Mouse (Mus musculus) kidney, embryonic 15.5 days (tissue): Measurements from ENCODE around the gene Psmd6. TPM values are rescaled to one million over a fixed set of nuclear protein-coding genes. Genes with fewer than 3 reads are reported as not detected.

Experiments
- ATAC-seq: fragments of 200-750 bp; cut with Nextera tagmentation; replicated peaks from 2 replicates; pipeline ENCODE4 v1.8.0; 2017; ENCODE audit warnings: moderate TSS enrichment; ENCODE audit not compliant: low FRiP score
- H3K27ac ChIP-seq: fragments of 300-500 bp; sonication (generic); 2 replicates; pipeline ENCODE4 v1.5.1; 2015; ENCODE audit warnings: mild to moderate bottlenecking, inconsistent platforms
- H3K27me3 ChIP-seq: fragments of 300-500 bp; sonication (generic); 2 replicates; pipeline ENCODE4 v1.6.1; 2015; ENCODE audit warnings: inconsistent platforms
- H3K36me3 ChIP-seq: fragments of 300-500 bp; sonication (generic); 2 replicates; pipeline ENCODE4 v1.6.1; 2015; ENCODE audit warnings: inconsistent platforms
- H3K4me1 ChIP-seq: fragments of 300-500 bp; sonication (generic); 2 replicates; pipeline ENCODE4 v1.6.1; 2015; ENCODE audit warnings: inconsistent platforms
- H3K4me2 ChIP-seq: fragments of 300-500 bp; sonication (generic); 2 replicates; pipeline ENCODE4 v1.6.1; 2015; ENCODE audit warnings: moderate library complexity, mild to moderate bottlenecking, inconsistent platforms
- H3K4me3 ChIP-seq: fragments of 300-500 bp; sonication (generic); replicated peaks from 2 replicates; pipeline ENCODE4 v1.5.1; 2015; ENCODE audit warnings: mild to moderate bottlenecking, inconsistent platforms
- H3K9ac ChIP-seq: fragments of 300-500 bp; sonication (generic); 2 replicates; pipeline ENCODE4 v1.6.1; 2015; ENCODE audit warnings: mild to moderate bottlenecking, inconsistent platforms
- H3K9me3 ChIP-seq: fragments of 300-500 bp; sonication (generic); replicated peaks from 2 replicates; pipeline ENCODE4 v1.6.1; 2016; ENCODE audit warnings: inconsistent platforms
- WGBS: fragments of 180-500 bp; shearing (Covaris S2); methylation state at CpG from one replicate; pipeline ENCODE4 v1.1.7; 2015; ENCODE audit warnings: mixed read lengths; 5-methylcytosine and 5-hydroxymethylcytosine counted together
- polyA plus RNA-seq: library from polyadenylated mRNA; unstranded; fragments of >200 nt; fragmentation: Nextera tagmentation; extraction: Ambion mirVana; gene quantifications from 2 replicates; pipeline ENCODE4 v1.2.1, GENCODE M21; 2015

Gene Psmd6
- polyA plus RNA-seq, 1 experiment from 2014 or later = 235 TPM

GRCm38 (mm10) chr14:14083811-14084210 is 37.0 kb downstream of the Psmd6 start:
- H3K27me3 ChIP-seq = no peaks in the 10 kb centered on the region
- no peak for ATAC-seq
- no peak overlapping the region for H3K4me2 ChIP-seq
- peaks cover 15% of the 10 kb centered on the region; the same call in 1 of the 2 replicates for H3K36me3 ChIP-seq
- no peaks in the 10 kb centered on the region for H3K4me1 ChIP-seq
- no peaks in the 10 kb centered on the region for H3K9me3 ChIP-seq
- 92% methylated on average over 8 of the region's 8 CpGs for WGBS
- no peak overlapping the region for H3K27ac ChIP-seq
- H3K9ac ChIP-seq = no peak overlapping the region
- no peak overlapping the region for H3K4me3 ChIP-seq

DNA sequence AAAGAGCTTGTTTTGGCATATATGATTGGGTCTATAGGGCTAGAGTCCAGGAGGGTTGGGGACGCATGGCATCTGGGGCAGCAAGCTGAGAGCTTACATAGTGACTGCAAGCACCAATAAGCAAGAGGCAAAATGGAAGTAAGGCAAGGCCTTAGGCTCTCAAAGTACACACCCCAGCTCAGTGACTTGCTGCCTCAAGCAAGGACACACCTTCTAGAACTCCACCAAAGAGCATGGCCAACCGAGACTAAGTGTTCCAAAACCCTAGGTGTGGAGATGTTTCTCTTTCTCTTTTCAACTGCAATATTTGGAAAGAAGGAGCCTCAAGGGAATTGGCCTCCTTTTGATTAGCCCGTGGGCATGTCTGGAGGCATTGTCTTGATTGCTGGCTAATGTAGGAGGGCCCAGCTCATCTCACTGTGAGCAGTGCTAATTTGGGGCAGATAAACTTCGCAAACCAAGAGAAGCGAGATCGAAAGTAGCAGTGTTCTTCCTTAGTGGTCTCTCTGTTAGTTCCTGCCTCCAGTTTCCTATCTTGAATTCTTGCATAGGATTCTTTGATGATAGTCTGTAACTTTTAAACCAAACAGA is 40.1 kb downstream of the Psmd6 start:
- no peak for ATAC-seq

GRCm38 (mm10) chr14:14071456-14071855 is 49.3 kb downstream of the Psmd6 start:
- Histone ChIP-seq H3K36me3 (no peaks in the 10 kb centered on the region), H3K27me3 (no peaks in the 10 kb centered on the region), H3K4me1 (peaks cover 19% of the 10 kb centered on the region), H3K9ac (no peak overlapping the region), H3K4me3 (no peak overlapping the region), H3K27ac (no peak overlapping the region), H3K4me2 (no peak overlapping the region), H3K9me3 (no peaks in the 10 kb centered on the region)
- 46% methylated on average over 4 of the region's 4 CpGs for WGBS
- ATAC-seq = peak; percentile 52; the same call in 1 of the 2 replicates

More for the DNA sequence above, 40.1 kb downstream of the Psmd6 start:
- H3K27me3 ChIP-seq = no peaks in the 10 kb centered on the region
- no peaks in the 10 kb centered on the region for H3K9me3 ChIP-seq
- H3K27ac ChIP-seq = no peak overlapping the region
- 93% methylated on average over 6 of the region's 6 CpGs for WGBS
- H3K36me3 ChIP-seq = 0 out of 2 replicates have a peak, but pooled peaks cover 3% of the 10 kb centered on the region
- no peaks in the 10 kb centered on the region for H3K4me1 ChIP-seq
- no peak overlapping the region for H3K9ac ChIP-seq
- no peak overlapping the region for H3K4me3 ChIP-seq
- no peak overlapping the region for H3K4me2 ChIP-seq

DNA sequence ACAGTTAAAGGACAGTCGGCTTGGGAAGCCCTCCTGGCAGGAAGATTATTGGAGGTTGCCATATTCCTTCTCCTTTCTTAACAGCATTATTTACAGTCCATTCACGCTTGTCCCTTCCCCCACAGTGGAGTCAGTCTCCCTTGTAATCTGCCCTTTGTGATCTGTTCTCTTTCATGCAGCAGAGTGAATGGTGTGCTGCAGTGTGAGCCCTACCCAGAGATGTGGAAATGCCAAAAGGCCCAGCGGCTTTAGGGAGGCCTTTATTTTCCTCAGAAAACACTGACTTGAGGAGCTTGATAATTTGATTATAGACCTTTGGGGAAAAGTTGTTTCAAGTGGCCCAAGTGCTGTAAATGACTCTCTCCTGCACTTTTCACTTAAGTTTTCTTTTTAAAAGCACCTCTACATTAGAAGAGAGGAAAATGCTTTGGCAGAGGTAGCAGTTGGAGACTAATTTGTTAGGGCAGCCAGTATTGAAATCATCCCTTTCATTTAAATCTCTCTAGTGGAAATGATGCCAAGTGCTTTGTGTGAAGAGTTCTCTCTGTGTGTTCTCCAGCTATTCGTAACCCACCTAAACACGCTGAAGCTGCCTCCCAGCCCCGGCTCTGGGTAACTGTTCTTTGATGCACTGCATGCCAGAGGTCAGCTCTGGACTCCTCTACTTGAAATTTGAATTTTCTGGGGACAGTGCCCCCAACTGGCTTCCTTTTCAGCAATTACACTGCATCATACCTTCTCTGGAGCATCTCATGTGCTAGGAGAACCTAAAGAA is 50.1 kb downstream of the Psmd6 start:
- Histone ChIP-seq H3K27me3 (no peaks in the 10 kb centered on the region), H3K9me3 (no peaks in the 10 kb centered on the region), H3K36me3 (no peaks in the 10 kb centered on the region), H3K9ac (no peak overlapping the region), H3K4me3 (no peak overlapping the region), H3K4me1 (peaks cover 25% of the 10 kb centered on the region), H3K4me2 (no peak overlapping the region), H3K27ac (0 out of 2 replicates have a peak overlapping the region, but pooled peaks have one; percentile 14)
- ATAC-seq = no peak
- 37% methylated on average over 6 of the region's 6 CpGs for WGBS

GRCm38 (mm10) chr14:14068553-14068952 is 52.2 kb downstream of the Psmd6 start:
- 64% methylated on average over 3 of the region's 3 CpGs for WGBS
- Histone ChIP-seq H3K9ac (no peak overlapping the region), H3K27ac (peak overlapping the region; percentile 86), H3K36me3 (no peaks in the 10 kb centered on the region), H3K4me3 (no peak overlapping the region), H3K9me3 (no peaks in the 10 kb centered on the region), H3K27me3 (no peaks in the 10 kb centered on the region), H3K4me2 (no peak overlapping the region), H3K4me1 (peaks cover 25% of the 10 kb centered on the region)
- no peak for ATAC-seq

DNA sequence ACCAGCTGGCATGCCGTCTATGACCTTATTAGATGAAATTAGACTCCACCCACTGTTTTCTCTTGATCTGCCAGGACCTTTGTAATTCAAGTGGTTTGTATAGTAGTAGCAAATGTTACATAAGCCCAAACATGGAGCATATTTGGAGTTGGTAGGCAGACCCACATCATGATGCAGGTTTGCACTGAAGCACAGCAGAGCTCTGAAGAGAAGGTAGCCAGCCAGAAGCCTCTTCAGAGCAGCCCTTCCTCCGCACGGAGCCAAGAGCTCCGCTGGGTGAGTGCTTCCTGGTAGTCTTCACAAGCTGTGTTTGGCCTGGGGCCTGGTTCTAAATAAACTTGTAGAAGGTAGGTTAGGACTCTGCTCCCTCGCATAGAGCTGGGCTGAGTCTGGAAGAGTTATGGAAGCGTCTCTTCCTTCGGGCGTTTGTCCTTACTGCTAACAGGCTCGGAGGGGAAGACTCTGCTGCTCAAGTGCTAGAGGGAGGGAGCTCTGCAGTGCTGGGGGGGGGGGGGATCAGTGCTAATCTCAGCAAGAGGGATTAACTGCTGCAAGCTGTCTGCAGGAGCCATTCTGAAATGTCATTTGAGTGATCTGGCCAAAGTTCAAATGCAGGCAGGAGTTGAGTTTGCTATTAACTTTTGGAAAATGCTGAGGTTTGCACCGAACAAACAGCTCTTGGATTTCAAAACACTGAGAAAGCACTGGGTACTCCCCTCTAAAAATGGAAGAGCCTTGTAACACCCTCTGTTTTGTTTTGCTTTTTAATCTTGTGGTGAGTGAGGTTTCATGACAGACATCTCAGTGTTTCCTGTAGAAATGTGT is 52.9 kb downstream of the Psmd6 start:
- 20% methylated on average over 10 of the region's 10 CpGs for WGBS
- Histone ChIP-seq H3K4me3 (no peak overlapping the region), H3K27me3 (no peaks in the 10 kb centered on the region), H3K4me1 (peaks cover 25% of the 10 kb centered on the region), H3K36me3 (no peaks in the 10 kb centered on the region), H3K9ac (no peak overlapping the region), H3K27ac (peak overlapping the region; percentile 86), H3K9me3 (no peaks in the 10 kb centered on the region), H3K4me2 (peak overlapping the region; percentile 30)
- peak; percentile 79 for ATAC-seq

GRCm38 (mm10) chr14:14066241-14066640 is 54.5 kb downstream of the Psmd6 start:
- WGBS = 70% methylated on average over 6 of the region's 6 CpGs
- Histone ChIP-seq H3K9me3 (no peaks in the 10 kb centered on the region), H3K27ac (no peak overlapping the region), H3K36me3 (no peaks in the 10 kb centered on the region), H3K4me1 (peaks cover 19% of the 10 kb centered on the region), H3K4me3 (no peak overlapping the region), H3K9ac (no peak overlapping the region), H3K4me2 (no peak overlapping the region), H3K27me3 (no peaks in the 10 kb centered on the region)
- no peak for ATAC-seq

GRCm38 (mm10) chr14:14065142-14065498 is 55.7 kb downstream of the Psmd6 start:
- H3K9me3 ChIP-seq = no peaks in the 10 kb centered on the region

GRCm38 (mm10) chr14:14064486-14065141 is 56.2 kb downstream of the Psmd6 start:
- 40% methylated on average over 5 of the region's 5 CpGs for WGBS
- no peak for ATAC-seq
- Histone ChIP-seq H3K27me3 (no peaks in the 10 kb centered on the region), H3K4me1 (peaks cover 15% of the 10 kb centered on the region), H3K4me3 (no peak overlapping the region), H3K36me3 (no peaks in the 10 kb centered on the region), H3K27ac (no peak overlapping the region), H3K9me3 (no peaks in the 10 kb centered on the region), H3K4me2 (no peak overlapping the region), H3K9ac (no peak overlapping the region)

More at GRCm38 (mm10) chr14:14065142-14065498, 55.7 kb downstream of the Psmd6 start:
- Histone ChIP-seq H3K4me1 (peaks cover 15% of the 10 kb centered on the region), H3K27ac (no peak overlapping the region), H3K4me3 (no peak overlapping the region), H3K36me3 (no peaks in the 10 kb centered on the region), H3K9ac (no peak overlapping the region), H3K4me2 (no peak overlapping the region), H3K27me3 (no peaks in the 10 kb centered on the region)
- WGBS = 63% methylated on average over 4 of the region's 4 CpGs
- ATAC-seq = no peak

GRCm38 (mm10) chr14:14063382-14063781 is 57.4 kb downstream of the Psmd6 start:
- peaks cover 5% of the 10 kb centered on the region for H3K36me3 ChIP-seq
- no peak overlapping the region for H3K4me2 ChIP-seq
- no peaks in the 10 kb centered on the region for H3K27me3 ChIP-seq
- no peak overlapping the region for H3K4me3 ChIP-seq
- no peaks in the 10 kb centered on the region for H3K9me3 ChIP-seq
- ATAC-seq = no peak
- H3K9ac ChIP-seq = no peak overlapping the region
- WGBS = 64% methylated on average over 5 of the region's 5 CpGs
- peaks cover 15% of the 10 kb centered on the region for H3K4me1 ChIP-seq
- H3K27ac ChIP-seq = no peak overlapping the region

GRCm38 (mm10) chr14:14062531-14063245 is 58.1 kb downstream of the Psmd6 start:
- Histone ChIP-seq H3K4me2 (no peak overlapping the region), H3K9me3 (no peaks in the 10 kb centered on the region), H3K4me1 (peaks cover 10% of the 10 kb centered on the region), H3K27me3 (no peaks in the 10 kb centered on the region), H3K36me3 (peaks cover 8% of the 10 kb centered on the region), H3K27ac (no peak overlapping the region), H3K4me3 (no peak overlapping the region), H3K9ac (no peak overlapping the region)
- ATAC-seq = no peak
- 82% methylated on average over 11 of the region's 11 CpGs for WGBS
